In the genomic region with DNA sequence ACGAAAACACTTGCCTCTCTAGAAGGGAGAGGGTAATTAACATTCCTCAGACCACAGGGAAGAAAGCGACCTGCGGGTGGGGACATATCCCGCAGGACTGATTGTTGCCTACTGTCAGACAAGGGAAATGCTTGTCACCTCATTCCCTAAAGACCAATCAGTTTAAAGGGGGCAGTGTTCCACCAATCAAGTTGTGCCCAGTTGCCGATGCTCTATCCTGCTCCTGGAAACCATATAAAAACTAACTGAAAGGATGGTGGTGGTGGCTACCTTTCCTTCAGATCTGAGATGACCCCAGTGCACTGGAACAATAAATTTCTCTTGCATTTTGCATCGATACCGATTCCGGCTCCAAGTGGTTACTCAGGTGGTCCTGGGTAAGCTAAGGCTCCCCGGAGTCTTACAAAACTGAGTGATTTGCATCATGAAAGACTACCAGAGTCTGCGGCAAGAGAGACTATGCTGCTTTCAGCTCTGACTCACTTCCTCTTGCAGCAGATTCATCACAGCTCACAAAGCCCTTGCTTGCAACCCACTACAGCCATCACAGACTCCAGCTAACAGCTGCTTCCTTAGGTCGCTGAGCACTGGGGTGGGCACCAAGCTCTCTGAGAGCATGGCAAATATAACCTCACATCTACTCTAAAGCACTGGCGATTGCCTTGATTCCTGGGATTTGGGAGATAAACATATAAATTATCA, we compare ENCODE assay signal across 11 mouse cellular contexts.
A peak's percentile ranks its signal among the peaks of the same experiment; 100 is the strongest.
DNase-seq lines count a peak whose midpoint lies in the region; ATAC-seq lines count a peak whose summit lies in the region.
"Had no signal": no experiment of that assay in that cellular context is flagged by ENCODE, and none has a peak within 500 bp of the region (broad histone marks: within the 10 kb centered on the region; RNA-seq: fewer than 3 reads in every experiment).

No protein-coding gene starts in this region.

- 67% methylated on average over 12 of the region's 12 CpGs for WGBS in heart, embryonic 10.5 days
- WGBS in neural tube, embryonic 12.5 days, result 68% methylated on average over 12 of the region's 12 CpGs
- 64% methylated on average over 12 of the region's 12 CpGs for WGBS in neural tube, embryonic 15.5 days
- 53% methylated on average over 12 of the region's 12 CpGs for WGBS in neural tube, embryonic 14.5 days

- peak; percentile 80 for DNase-seq in heart, adult 11 months
- no peak for DNase-seq in heart, embryonic 10.5 days (ENCODE audit: low spot score)
- DNase-seq in kidney, adult 11 months, result peak; percentile 4
- no peak for DNase-seq in urinary bladder, postnatal 10 days (ENCODE audit: low spot score)
- DNase-seq: adrenal gland, postnatal 25 days had no signal

- no peaks in the 10 kb centered on the region for H3K27me3 ChIP-seq in heart, embryonic 10.5 days (ENCODE audit: insufficient read depth, poor library complexity, severe bottlenecking)
- no peaks in the 10 kb centered on the region for H3K27me3 ChIP-seq in neural tube, embryonic 12.5 days (replicated peaks)
- H3K27me3 ChIP-seq in neural tube, embryonic 15.5 days (replicated peaks), result no peaks in the 10 kb centered on the region
- no peaks in the 10 kb centered on the region for H3K27me3 ChIP-seq in neural tube, embryonic 14.5 days (ENCODE audit: control insufficient read depth, insufficient read depth, low read length)
- H3K27me3 ChIP-seq: embryonic facial prominence, embryonic 12.5 days had no signal

- H3K4me2 ChIP-seq in neural tube, embryonic 12.5 days (replicated peaks), result 0 out of 2 replicates have a peak overlapping the region, but pooled peaks have one; percentile 18
- no peak overlapping the region; the same call in none of the 2 replicates for H3K4me2 ChIP-seq in neural tube, embryonic 15.5 days
- H3K4me2 ChIP-seq in neural tube, embryonic 14.5 days (ENCODE audit: low read depth, low read length), result no peak overlapping the region
- H3K4me2 ChIP-seq: embryonic facial prominence, embryonic 12.5 days had no signal

- H3K4me1 ChIP-seq in heart, embryonic 10.5 days, result no peaks in the 10 kb centered on the region
- H3K4me1 ChIP-seq in neural tube, embryonic 12.5 days, result no peaks in the 10 kb centered on the region
- H3K4me1 ChIP-seq in neural tube, embryonic 15.5 days, result no peaks in the 10 kb centered on the region
- no peaks in the 10 kb centered on the region for H3K4me1 ChIP-seq in neural tube, embryonic 14.5 days (ENCODE audit: control insufficient read depth, insufficient read depth, low read length)
- H3K4me1 ChIP-seq: embryonic facial prominence, embryonic 12.5 days had no signal

- no peak overlapping the region for H3K9ac ChIP-seq in neural tube, embryonic 12.5 days
- no peak overlapping the region for H3K9ac ChIP-seq in neural tube, embryonic 15.5 days (replicated peaks)
- no peak overlapping the region for H3K9ac ChIP-seq in neural tube, embryonic 14.5 days (replicated peaks; ENCODE audit: low read depth, low read length)
- H3K9ac ChIP-seq: embryonic facial prominence, embryonic 12.5 days had no signal

- ATAC-seq in neural tube, embryonic 12.5 days (ENCODE audit: low FRiP score, low read depth), result peak; percentile 37; the same call in 1 of the 2 replicates
- no peak for ATAC-seq in neural tube, embryonic 15.5 days (ENCODE audit: low FRiP score)
- 0 out of 2 replicates have a peak, but pooled peaks have one; percentile 34 for ATAC-seq in neural tube, embryonic 14.5 days (ENCODE audit: low read depth)
- ATAC-seq in megakaryocyte-erythroid progenitor cell, adult 5-6 weeks (replicated peaks; ENCODE audit: low FRiP score, low TSS enrichment, poor library complexity, severe bottlenecking), result no peak
- ATAC-seq: CD4-positive, CD25-positive, alpha-beta regulatory T cell, adult 4 months had no signal

- H3K4me3 ChIP-seq in heart, embryonic 10.5 days, result no peak overlapping the region
- H3K4me3 ChIP-seq in neural tube, embryonic 12.5 days, result no peak overlapping the region
- no peak overlapping the region for H3K4me3 ChIP-seq in neural tube, embryonic 15.5 days (replicated peaks)
- no peak overlapping the region for H3K4me3 ChIP-seq in neural tube, embryonic 14.5 days (ENCODE audit: low read depth, low read length)
- H3K4me3 ChIP-seq: embryonic facial prominence, embryonic 12.5 days had no signal

- no peaks in the 10 kb centered on the region for H3K36me3 ChIP-seq in heart, embryonic 10.5 days
- no peaks in the 10 kb centered on the region for H3K36me3 ChIP-seq in neural tube, embryonic 12.5 days
- H3K36me3 ChIP-seq in neural tube, embryonic 15.5 days, result no peaks in the 10 kb centered on the region
- no peaks in the 10 kb centered on the region for H3K36me3 ChIP-seq in neural tube, embryonic 14.5 days (ENCODE audit: control insufficient read depth, insufficient read depth, low read length)
- H3K36me3 ChIP-seq: embryonic facial prominence, embryonic 12.5 days had no signal

- no peak overlapping the region for H3K27ac ChIP-seq in heart, embryonic 10.5 days
- H3K27ac ChIP-seq in neural tube, embryonic 12.5 days, result no peak overlapping the region
- H3K27ac ChIP-seq in neural tube, embryonic 15.5 days (replicated peaks), result no peak overlapping the region
- no peak overlapping the region for H3K27ac ChIP-seq in neural tube, embryonic 14.5 days (ENCODE audit: low read depth, low read length)
- H3K27ac ChIP-seq: embryonic facial prominence, embryonic 12.5 days had no signal

- no peaks in the 10 kb centered on the region for H3K9me3 ChIP-seq in heart, embryonic 10.5 days
- H3K9me3 ChIP-seq in neural tube, embryonic 12.5 days, result no peaks in the 10 kb centered on the region
- H3K9me3 ChIP-seq in neural tube, embryonic 15.5 days (replicated peaks), result no peaks in the 10 kb centered on the region
- no peaks in the 10 kb centered on the region for H3K9me3 ChIP-seq in neural tube, embryonic 14.5 days (ENCODE audit: control insufficient read depth, low read length)
- H3K9me3 ChIP-seq: embryonic facial prominence, embryonic 12.5 days had no signal

Comparison
In these comparisons a context has a peak if more than half of its experiments do, and no peak if none do; other contexts are left out.
1. DNase-seq: peak in heart, adult 11 months (single experiment) and kidney, adult 11 months (single experiment); none in heart, embryonic 10.5 days (single experiment) and urinary bladder, postnatal 10 days (single experiment).
2. ATAC-seq: peak in neural tube, embryonic 12.5 days (single experiment) and neural tube, embryonic 14.5 days (single experiment); none in neural tube, embryonic 15.5 days (single experiment) and megakaryocyte-erythroid progenitor cell, adult 5-6 weeks (single experiment).